Mouse (Mus musculus) embryonic facial prominence, embryonic 11.5 days (tissue): ENCODE data around the gene Eif2ak4. TPM values are rescaled to one million over a fixed set of nuclear protein-coding genes. Genes with fewer than 3 reads are reported as not detected.

Experiments used
- ATAC-seq: fragments of 200-750 bp; cut with Nextera tagmentation; replicated peaks from 2 replicates; pipeline ENCODE4 v1.8.0; 2017; ENCODE audit warnings: low read depth; ENCODE audit not compliant: insufficient number of reproducible peaks, low FRiP score, low TSS enrichment
- DNase-seq: peaks from one replicate; pipeline ENCODE4 v3.0.0-alpha.2; 2015; ENCODE audit warnings: low spot score
- H3K27ac ChIP-seq: fragments of 300-500 bp; sonication (generic); replicated peaks from 2 replicates; pipeline ENCODE4 v1.5.1; 2014; ENCODE audit warnings: mild to moderate bottlenecking, low read depth, low read length, control low read depth
- H3K27me3 ChIP-seq: fragments of 300-500 bp; sonication (generic); 2 replicates; pipeline ENCODE4 v1.6.1; 2014; ENCODE audit warnings: mild to moderate bottlenecking, low read length, moderate library complexity, mixed read lengths; ENCODE audit not compliant: control insufficient read depth, insufficient read depth
- H3K36me3 ChIP-seq: fragments of 300-500 bp; sonication (generic); replicated peaks from 2 replicates; pipeline ENCODE4 v1.6.1; 2014; ENCODE audit warnings: low read depth, mild to moderate bottlenecking, low read length, moderate library complexity, mixed read lengths; ENCODE audit not compliant: control insufficient read depth, insufficient read depth
- H3K4me1 ChIP-seq: fragments of 300-500 bp; sonication (generic); 2 replicates; pipeline ENCODE4 v1.6.1; 2014; ENCODE audit warnings: low read length, mixed read lengths; ENCODE audit not compliant: control insufficient read depth, insufficient read depth
- H3K4me2 ChIP-seq: fragments of 300-500 bp; sonication (generic); 2 replicates; pipeline ENCODE4 v1.6.1; 2014; ENCODE audit warnings: low read depth, mild to moderate bottlenecking, control low read depth, low read length, moderate library complexity
- H3K4me3 ChIP-seq: fragments of 300-500 bp; sonication (generic); 2 replicates; pipeline ENCODE4 v1.5.1; 2014; ENCODE audit warnings: low read depth, low read length, control low read depth
- H3K9ac ChIP-seq: fragments of 300-500 bp; sonication (generic); replicated peaks from 2 replicates; pipeline ENCODE4 v1.6.1; 2014; ENCODE audit warnings: mild to moderate bottlenecking, control low read depth, low read length
- H3K9me3 ChIP-seq: fragments of 300-500 bp; sonication (generic); replicated peaks from 2 replicates; pipeline ENCODE4 v1.6.1; 2016; ENCODE audit warnings: mild to moderate bottlenecking, low read length, inconsistent platforms, mixed read lengths; ENCODE audit not compliant: control insufficient read depth
- WGBS: fragments of 180-500 bp; shearing (Covaris S2); extraction: QIAGEN DNeasy Blood & Tissue Kit; methylation state at CpG from one replicate; pipeline ENCODE4 v1.1.7; 2014; 5-methylcytosine and 5-hydroxymethylcytosine counted together
- polyA plus RNA-seq: library from polyadenylated mRNA; unstranded; fragments of >200 nt; fragmentation: Nextera tagmentation; extraction: Ambion mirVana; gene quantifications from 2 replicates; pipeline ENCODE4 v1.2.1, GENCODE M21; 2014

The Eif2ak4 gene
- polyA plus RNA-seq, 1 experiment from 2014 or later, result 11.6 TPM

DNA sequence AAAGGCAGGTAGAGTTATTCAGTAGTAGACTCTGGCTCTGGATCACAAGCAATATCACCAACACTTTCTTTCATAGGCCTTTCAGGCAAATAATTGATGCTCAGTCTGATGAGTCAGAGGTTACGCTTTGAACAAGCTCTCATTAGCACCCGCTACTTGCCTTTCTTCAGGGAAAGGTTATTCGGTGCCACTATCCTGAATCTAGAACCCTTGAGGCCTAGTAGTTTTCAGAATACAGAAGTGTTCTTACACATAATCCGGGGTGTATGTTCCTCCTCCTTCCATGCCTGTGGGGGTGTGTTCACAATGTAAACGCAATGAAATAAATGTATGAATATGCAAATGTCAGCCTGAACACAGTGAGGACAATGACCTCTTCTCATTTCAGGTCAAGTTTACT is 1.7 kb downstream of the Eif2ak4 start:
- no peaks in the 10 kb centered on the region for H3K27me3 ChIP-seq
- no peaks in the 10 kb centered on the region for H3K9me3 ChIP-seq
- no peaks in the 10 kb centered on the region for H3K36me3 ChIP-seq
- no peak for DNase-seq
- H3K4me2 ChIP-seq, result no peak overlapping the region
- H3K4me3 ChIP-seq, result no peak overlapping the region
- no peak for ATAC-seq
- WGBS, result 90% methylated on average over 5 of the region's 5 CpGs
- no peaks in the 10 kb centered on the region for H3K4me1 ChIP-seq
- no peak overlapping the region for H3K9ac ChIP-seq
- no peak overlapping the region for H3K27ac ChIP-seq

DNA sequence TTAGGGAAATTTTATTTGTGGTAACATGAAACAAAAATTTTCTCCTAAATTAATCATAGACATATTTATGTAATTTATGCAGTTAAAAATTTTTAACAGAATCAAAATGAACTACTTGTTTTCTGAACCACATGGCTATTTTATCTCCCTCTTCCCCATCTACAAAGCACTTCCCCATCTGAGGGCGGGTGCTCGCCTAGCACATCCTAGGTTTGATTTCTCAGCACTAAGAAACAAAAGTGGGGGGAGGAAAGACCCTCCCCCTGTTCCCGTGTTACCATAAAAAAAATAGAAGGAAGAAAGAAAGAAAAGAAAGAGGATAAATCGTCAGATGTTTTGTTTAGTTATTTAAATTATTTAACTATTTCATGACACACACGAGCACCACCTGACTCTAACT is 2.8 kb downstream of the Eif2ak4 start:
- Histone ChIP-seq H3K27ac (no peak overlapping the region), H3K4me2 (no peak overlapping the region), H3K36me3 (no peaks in the 10 kb centered on the region), H3K9ac (no peak overlapping the region), H3K27me3 (no peaks in the 10 kb centered on the region), H3K4me1 (no peaks in the 10 kb centered on the region), H3K9me3 (no peaks in the 10 kb centered on the region), H3K4me3 (no peak overlapping the region)
- DNase-seq (no peak), ATAC-seq (no peak)
- 83% methylated on average over 5 of the region's 5 CpGs for WGBS

- 92% methylated on average over 5 of the region's 5 CpGs for WGBS
- ATAC-seq (no peak), DNase-seq (no peak)
- no peak overlapping the region for H3K4me3 ChIP-seq
- no peak overlapping the region for H3K4me2 ChIP-seq
- H3K4me1 ChIP-seq, result no peaks in the 10 kb centered on the region
- no peaks in the 10 kb centered on the region for H3K9me3 ChIP-seq
- H3K27me3 ChIP-seq, result no peaks in the 10 kb centered on the region
- H3K36me3 ChIP-seq, result no peaks in the 10 kb centered on the region
- H3K27ac ChIP-seq, result no peak overlapping the region
- H3K9ac ChIP-seq, result no peak overlapping the region
These were observed 11.3 kb downstream of the Eif2ak4 start for GRCm38 (mm10) chr2:118399751-118400150.

GRCm38 (mm10) chr2:118401834-118402727 is 13.7 kb downstream of the Eif2ak4 start:
- no peak overlapping the region for H3K27ac ChIP-seq
- ATAC-seq, result no peak
- H3K4me3 ChIP-seq, result no peak overlapping the region
- no peaks in the 10 kb centered on the region for H3K36me3 ChIP-seq
- WGBS, result 84% methylated on average over 5 of the region's 5 CpGs
- no peaks in the 10 kb centered on the region for H3K4me1 ChIP-seq
- DNase-seq, result no peak
- H3K27me3 ChIP-seq, result no peaks in the 10 kb centered on the region
- no peak overlapping the region for H3K9ac ChIP-seq
- H3K9me3 ChIP-seq, result no peaks in the 10 kb centered on the region
- no peak overlapping the region for H3K4me2 ChIP-seq

DNA sequence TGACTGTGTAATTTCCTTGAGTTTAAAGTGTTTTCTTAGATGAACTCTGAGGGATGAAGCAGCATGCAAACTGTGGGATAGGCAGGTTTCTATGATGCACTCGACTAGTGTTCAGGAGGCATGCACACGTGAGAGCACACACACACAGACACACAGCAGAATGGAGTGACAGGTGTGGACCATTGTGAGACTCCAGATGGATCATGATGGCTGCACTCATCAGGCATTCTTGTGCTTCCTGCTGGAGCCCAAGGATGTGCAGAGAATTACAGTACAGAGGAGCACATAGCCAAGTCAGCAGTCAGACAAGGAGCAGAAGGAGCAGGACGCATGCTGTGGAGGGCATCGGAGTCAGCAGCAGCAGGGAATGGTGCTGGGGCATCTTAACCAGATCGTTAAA is 15.9 kb downstream of the Eif2ak4 start:
- WGBS, result 88% methylated on average over 5 of the region's 5 CpGs
- H3K4me2 ChIP-seq, result no peak overlapping the region
- H3K36me3 ChIP-seq, result no peaks in the 10 kb centered on the region
- no peak overlapping the region for H3K4me3 ChIP-seq
- DNase-seq (no peak), ATAC-seq (no peak)
- no peak overlapping the region for H3K27ac ChIP-seq
- H3K9me3 ChIP-seq, result no peaks in the 10 kb centered on the region
- no peaks in the 10 kb centered on the region for H3K4me1 ChIP-seq
- no peak overlapping the region for H3K9ac ChIP-seq
- H3K27me3 ChIP-seq, result no peaks in the 10 kb centered on the region

DNA sequence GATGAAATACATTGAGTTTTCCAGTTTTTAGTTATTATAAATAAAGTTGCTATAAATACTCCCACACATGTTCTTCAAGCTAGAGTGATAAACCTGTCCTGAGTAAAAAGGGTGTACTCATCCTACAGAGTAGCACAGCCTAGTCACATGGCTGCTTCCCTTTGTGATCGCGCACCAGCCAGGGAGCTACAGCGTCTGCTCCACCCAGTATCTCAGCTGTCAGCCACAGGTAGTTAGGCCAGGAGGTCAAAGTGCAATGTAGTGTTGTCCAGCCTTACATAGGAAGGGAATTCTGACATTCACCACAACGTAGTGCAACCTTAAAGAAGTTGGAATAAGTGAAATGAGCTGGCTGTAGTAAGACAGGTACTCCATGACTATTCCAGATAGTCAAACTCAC is 17.1 kb downstream of the Eif2ak4 start:
- H3K4me2 ChIP-seq, result no peak overlapping the region
- no peaks in the 10 kb centered on the region for H3K4me1 ChIP-seq
- no peaks in the 10 kb centered on the region for H3K9me3 ChIP-seq
- no peak overlapping the region for H3K27ac ChIP-seq
- H3K27me3 ChIP-seq, result no peaks in the 10 kb centered on the region
- 85% methylated on average over 4 of the region's 4 CpGs for WGBS
- no peak overlapping the region for H3K9ac ChIP-seq
- no peak overlapping the region for H3K4me3 ChIP-seq
- H3K36me3 ChIP-seq, result no peaks in the 10 kb centered on the region
- ATAC-seq, result no peak
- no peak for DNase-seq

GRCm38 (mm10) chr2:118406811-118407210 is 18.4 kb downstream of the Eif2ak4 start:
- H3K4me2 ChIP-seq, result no peak overlapping the region
- H3K9me3 ChIP-seq, result no peaks in the 10 kb centered on the region
- WGBS, result 62% methylated on average over 2 of the region's 2 CpGs
- no peaks in the 10 kb centered on the region for H3K4me1 ChIP-seq
- no peak overlapping the region for H3K9ac ChIP-seq
- H3K4me3 ChIP-seq, result no peak overlapping the region
- DNase-seq (no peak), ATAC-seq (no peak)
- H3K36me3 ChIP-seq, result no peaks in the 10 kb centered on the region; the same call in 1 of the 2 replicates
- H3K27me3 ChIP-seq, result no peaks in the 10 kb centered on the region
- H3K27ac ChIP-seq, result no peak overlapping the region

- no peaks in the 10 kb centered on the region; the same call in 1 of the 2 replicates for H3K36me3 ChIP-seq
- H3K27ac ChIP-seq, result no peak overlapping the region
- ATAC-seq (no peak), DNase-seq (no peak)
- 87% methylated on average over 4 of the region's 4 CpGs for WGBS
- no peaks in the 10 kb centered on the region for H3K27me3 ChIP-seq
- H3K9me3 ChIP-seq, result no peaks in the 10 kb centered on the region
- H3K4me2 ChIP-seq, result no peak overlapping the region
- H3K4me3 ChIP-seq, result no peak overlapping the region
- H3K4me1 ChIP-seq, result no peaks in the 10 kb centered on the region
- H3K9ac ChIP-seq, result no peak overlapping the region
These were observed 20.0 kb downstream of the Eif2ak4 start for GRCm38 (mm10) chr2:118408336-118408895.
